Mouse (Mus musculus) embryonic facial prominence, embryonic 12.5 days (tissue): Measurements from ENCODE around the gene Gm28961. TPM values are rescaled to one million over a fixed set of nuclear protein-coding genes. Genes with fewer than 3 reads are reported as not detected.
"Not testable (repeated sequence)": the region's sequence is repeated elsewhere in the genome, so short reads cannot be mapped to it uniquely, and the experiment has no call there.

Experiments used
- ATAC-seq: fragments of 200-750 bp; cut with Nextera tagmentation; 2 replicates; pipeline ENCODE4 v1.8.0; 2017; ENCODE audit not compliant: insufficient number of reproducible peaks, insufficient read depth, low FRiP score, low TSS enrichment
- H3K27ac ChIP-seq: fragments of 300-500 bp; sonication (generic); 2 replicates; pipeline ENCODE4 v1.5.1; 2016; ENCODE audit warnings: mild to moderate bottlenecking
- H3K27me3 ChIP-seq: fragments of 300-500 bp; sonication (generic); 2 replicates; pipeline ENCODE4 v1.6.1; 2016; ENCODE audit warnings: mild to moderate bottlenecking, moderate library complexity
- H3K36me3 ChIP-seq: fragments of 300-500 bp; sonication (generic); 2 replicates; pipeline ENCODE4 v1.6.1; 2016; ENCODE audit warnings: mild to moderate bottlenecking
- H3K4me1 ChIP-seq: fragments of 300-500 bp; sonication (generic); 2 replicates; pipeline ENCODE4 v1.6.1; 2016
- H3K4me2 ChIP-seq: fragments of 300-500 bp; sonication (generic); replicated peaks from 2 replicates; pipeline ENCODE4 v1.6.1; 2016; ENCODE audit warnings: mild to moderate bottlenecking, moderate library complexity
- H3K4me3 ChIP-seq: fragments of 300-500 bp; sonication (generic); 2 replicates; pipeline ENCODE4 v1.5.1; 2016; ENCODE audit warnings: mild to moderate bottlenecking
- H3K9ac ChIP-seq: fragments of 300-500 bp; sonication (generic); 2 replicates; pipeline ENCODE4 v1.6.1; 2016; ENCODE audit warnings: mild to moderate bottlenecking, moderate library complexity
- H3K9me3 ChIP-seq: fragments of 300-500 bp; sonication (generic); 2 replicates; pipeline ENCODE4 v1.6.1; 2016; ENCODE audit warnings: mild to moderate bottlenecking, moderate library complexity
- WGBS: fragments of 180-500 bp; shearing (Covaris S2); methylation state at CpG from one replicate; pipeline ENCODE4 v1.1.7; 2016; 5-methylcytosine and 5-hydroxymethylcytosine counted together
- polyA plus RNA-seq: library from polyadenylated mRNA; unstranded; fragments of >200 nt; fragmentation: Nextera tagmentation; extraction: Ambion mirVana; gene quantifications from 2 replicates; pipeline ENCODE4 v1.2.1, GENCODE M21; 2016

Gm28961 gene
- polyA plus RNA-seq, result not detected in 2 replicates

DNA sequence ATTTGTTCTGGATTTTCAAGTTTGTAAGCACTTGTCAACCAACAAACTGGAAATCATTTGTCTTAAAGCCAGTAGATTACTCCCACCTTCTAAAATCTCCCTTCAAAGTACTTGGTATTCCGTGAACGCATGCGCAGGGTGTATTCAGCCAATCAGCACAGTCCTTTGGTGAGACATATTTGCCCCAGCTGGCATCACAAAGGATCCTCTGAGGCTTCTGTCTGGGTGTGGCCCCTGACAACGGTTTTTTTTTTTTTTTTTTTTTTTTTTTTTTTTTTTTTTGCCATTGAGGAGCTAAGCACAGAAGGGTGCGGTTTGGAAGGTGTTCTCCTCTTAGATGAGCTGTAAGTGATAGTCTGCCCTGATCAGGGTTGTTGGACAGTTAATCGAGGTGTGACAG, at the start of gene Gm28961:
TSS of gene Gm28961 (plus strand) at position 301 of the 400 bp plus-strand sequence.
- not testable (repeated sequence) for H3K27ac ChIP-seq, H3K9ac ChIP-seq, H3K4me2 ChIP-seq, H3K9me3 ChIP-seq, ATAC-seq, H3K36me3 ChIP-seq, H3K4me1 ChIP-seq, H3K27me3 ChIP-seq, H3K4me3 ChIP-seq
- WGBS, result no CpG with 5 or more reads among the region's 6 CpGs

Other genes with a start within 250 kb of the Gm28961 start
- gene Gm21943, start 172.0 kb upstream of the Gm28961 start, polyA plus RNA-seq, result not detected in 2 replicates